Mouse (Mus musculus) hematopoietic stem cell, adult 5-6 weeks (primary cell): ENCODE results near the gene Gm42906. TPM values are rescaled to one million over a fixed set of nuclear protein-coding genes. Genes with fewer than 3 reads are reported as not detected.

Experiments
- ATAC-seq, 2 experiments: fragments of 125-278 bp in 1 of 2; replicated peaks in 1 of 2; 2 replicates each; pipeline ENCODE4 v1.8.0; 2016 to 2017; ENCODE audit warnings: inconsistent platforms in 2 of 2, mild to moderate bottlenecking in 2 of 2, moderate number of reproducible peaks in 2 of 2, low read depth in 1 of 2, moderate TSS enrichment in 1 of 2; ENCODE audit not compliant: low FRiP score in 2 of 2, poor library complexity in 2 of 2, severe bottlenecking in 2 of 2, insufficient read depth in 1 of 2, low TSS enrichment in 1 of 2
- total RNA-seq: library from RNA; stranded (forward); fragments of 172-1452, 232-1000 nt; gene quantifications from 2 replicates; pipeline ENCODE4 v1.2.3, GENCODE M21; 2017

The Gm42906 gene
- total RNA-seq, 1 experiment from 2014 or later, result not detected

DNA sequence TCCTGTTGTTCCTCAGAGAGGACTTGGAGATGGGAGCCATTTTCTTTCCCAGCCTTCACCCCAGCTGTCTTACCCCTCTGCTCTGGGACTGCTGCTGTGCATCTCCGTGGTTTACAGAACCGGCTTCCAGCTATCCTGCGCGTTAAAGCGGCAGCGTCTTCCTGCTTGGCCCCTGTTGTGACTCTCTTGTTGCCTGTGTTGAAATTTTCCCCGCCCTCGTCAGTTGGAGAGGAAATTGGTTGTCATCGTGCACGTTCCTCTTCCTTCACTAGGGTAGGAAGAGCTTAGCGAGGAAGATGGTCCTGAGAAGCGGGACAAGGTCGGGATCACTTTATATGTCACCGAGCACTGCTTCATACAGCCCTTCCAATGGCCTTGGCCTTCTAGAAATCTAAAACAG, 407.1 kb downstream of the Gm42906 start:
- no peak for ATAC-seq

DNA sequence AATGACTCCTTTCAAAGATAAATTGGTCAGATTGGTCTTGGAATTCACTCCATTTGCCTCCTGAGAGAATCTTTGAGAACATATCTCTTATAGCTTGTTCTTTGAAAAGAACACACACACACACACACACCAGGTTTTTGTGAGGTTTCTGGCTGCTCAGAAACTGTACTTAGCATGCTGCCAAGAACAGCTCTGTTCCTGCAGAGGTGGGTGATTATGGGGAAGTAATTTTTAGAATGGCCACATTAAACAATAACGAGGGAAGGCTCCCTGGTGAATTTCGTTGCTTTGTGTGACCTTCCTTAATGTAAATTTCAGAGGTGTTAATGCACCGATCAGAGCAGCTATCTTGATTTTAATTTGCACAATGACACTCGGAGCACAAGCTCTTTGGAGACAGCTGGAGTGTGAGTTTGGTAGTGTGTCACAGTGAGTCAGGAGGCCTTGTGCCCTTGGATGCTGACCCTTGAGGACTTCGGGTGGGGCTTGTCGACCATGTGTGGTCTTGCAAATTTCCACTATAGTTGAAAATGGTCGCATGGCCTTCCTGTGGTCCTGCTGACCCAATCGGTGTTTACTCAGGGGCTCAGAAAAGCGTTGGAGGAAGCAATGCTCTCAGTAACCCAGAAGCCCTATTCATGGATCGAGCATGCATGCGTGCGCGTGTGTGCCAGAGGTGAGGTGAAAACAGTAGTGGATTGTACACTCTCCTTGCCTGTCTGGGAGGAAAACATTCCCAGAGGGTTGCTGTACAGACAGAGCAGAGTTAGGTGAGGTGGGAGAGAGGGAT, 407.7 kb downstream of the Gm42906 start:
- no peak for ATAC-seq

DNA sequence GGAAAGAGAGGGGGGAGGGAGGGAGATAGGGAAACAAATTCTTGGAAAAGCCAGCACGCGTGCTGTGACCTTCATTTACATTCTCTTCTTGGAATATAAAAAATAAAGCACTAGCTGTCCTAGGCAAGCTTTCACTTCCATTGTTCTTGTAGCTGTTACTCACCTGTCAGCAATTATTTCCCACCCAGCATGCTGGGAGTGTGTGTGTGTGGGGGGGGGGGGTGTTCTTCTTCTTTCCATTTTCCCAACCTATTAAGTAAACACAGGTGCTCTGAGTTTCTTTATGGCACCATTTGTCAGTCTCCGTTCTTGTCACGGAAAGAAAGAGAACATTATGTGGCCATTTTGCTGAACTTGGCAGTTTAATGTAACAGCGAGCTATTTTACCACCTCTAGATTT, 409.0 kb downstream of the Gm42906 start:
- no peak for ATAC-seq

DNA sequence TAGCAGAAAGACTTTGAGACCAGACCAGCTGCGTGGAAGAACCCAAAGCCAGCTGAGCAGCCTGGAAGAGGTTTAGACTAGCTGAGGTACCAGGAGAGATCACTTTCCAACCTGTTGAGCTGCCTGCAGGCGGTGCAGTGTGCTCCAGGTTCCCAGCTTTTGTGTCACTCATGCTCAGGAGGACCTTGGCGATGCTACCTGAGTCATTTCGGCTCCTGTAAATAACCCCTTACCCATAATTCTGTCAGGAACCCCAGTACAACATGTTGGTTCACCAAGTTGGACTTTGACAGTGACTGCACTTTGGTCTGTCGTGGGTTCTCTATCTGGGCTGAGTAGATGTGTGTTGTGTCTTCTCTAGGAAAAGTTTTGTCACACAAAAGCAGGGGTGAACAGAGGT, 409.5 kb downstream of the Gm42906 start:
- ATAC-seq, result no peak

Other genes starting within 250 kb of the Gm42906 start
- 0.30 and 1.5 TPM in 2 replicates for gene Stard13, start 194.3 kb downstream of the Gm42906 start, total RNA-seq
- not detected in 2 replicates for gene Vmn2r18, start 177.9 kb upstream of the Gm42906 start, total RNA-seq
- 67.4 and 73.3 TPM in 2 replicates for gene Rfc3, start 223.1 kb upstream of the Gm42906 start, total RNA-seq